Mouse (Mus musculus) ES-E14 (cell line): ENCODE measurements around the gene Asb12. TPM values are rescaled to one million over a fixed set of nuclear protein-coding genes. Genes with fewer than 3 reads are reported as not detected.
"Not testable (repeated sequence)": the region's sequence is repeated elsewhere in the genome, so short reads cannot be mapped to it uniquely, and the experiment has no call there.

Source experiments
- DNase-seq: peaks from one replicate; pipeline ENCODE4 v3.0.0-alpha.2; 2013; ENCODE audit warnings: low read depth, low spot score
- H3K27ac ChIP-seq: 2 replicates; pipeline ENCODE4 v1.5.1; 2012; ENCODE audit warnings: low read depth, mild to moderate bottlenecking, low read length, moderate library complexity, mixed read lengths; ENCODE audit not compliant: poor library complexity, insufficient read depth, severe bottlenecking
- H3K36me3 ChIP-seq: 2 replicates; pipeline ENCODE4 v1.6.1; 2012; ENCODE audit warnings: mild to moderate bottlenecking, low read length, moderate library complexity, mixed read lengths; ENCODE audit not compliant: control insufficient read depth, poor library complexity, insufficient read depth, severe bottlenecking
- H3K4me1 ChIP-seq, 2 experiments: fragments of 150-350 bp in 1 of 2; sonication (generic) in 1 of 2; 2 replicates each; pipeline ENCODE4 v1.6.1; 2012; ENCODE audit warnings: low read length in 2 of 2, mild to moderate bottlenecking in 1 of 2, mixed read lengths in 1 of 2; ENCODE audit not compliant: control insufficient read depth in 2 of 2, insufficient read depth in 2 of 2, poor library complexity in 1 of 2
- H3K4me3 ChIP-seq, 2 experiments: fragments of 150-350 bp in 1 of 2; sonication (generic) in 1 of 2; 2 replicates each; pipeline ENCODE4 v1.5.1; 2012; ENCODE audit warnings: low read length in 2 of 2, low read depth in 1 of 2, mild to moderate bottlenecking in 1 of 2, mixed read lengths in 1 of 2; ENCODE audit not compliant: insufficient read depth in 1 of 2, poor library complexity in 1 of 2, severe bottlenecking in 1 of 2
- H3K9ac ChIP-seq: 2 replicates; pipeline ENCODE4 v1.6.1; 2012; ENCODE audit warnings: low read depth, mild to moderate bottlenecking, low read length, mixed read lengths; ENCODE audit not compliant: poor library complexity, insufficient read depth, severe bottlenecking
- H3K9me3 ChIP-seq: fragments of 150-350 bp; sonication (generic); 2 replicates; pipeline ENCODE4 v1.6.1; 2012; ENCODE audit warnings: low read depth, mild to moderate bottlenecking, low read length; ENCODE audit not compliant: control insufficient read depth, insufficient read depth
- CHD2 ChIP-seq: IDR thresholded peaks from 2 replicates; pipeline ENCODE4 v1.6.1; 2014; ENCODE audit warnings: mild to moderate bottlenecking, low read depth, low read length, inconsistent platforms
- HCFC1 ChIP-seq: IDR thresholded peaks from 2 replicates; pipeline ENCODE4 v1.6.1; 2012; ENCODE audit warnings: low read length, inconsistent platforms, borderline replicate concordance; ENCODE audit not compliant: insufficient read depth
- MAFK ChIP-seq: IDR thresholded peaks from 2 replicates; pipeline ENCODE4 v1.6.1; 2014; ENCODE audit warnings: mild to moderate bottlenecking, low read depth, low read length, inconsistent platforms; ENCODE audit not compliant: insufficient read depth
- ZC3H11A ChIP-seq: IDR thresholded peaks from 2 replicates; pipeline ENCODE4 v1.6.1; 2012; ENCODE audit warnings: low read depth, mild to moderate bottlenecking, inconsistent platforms, low read length, borderline replicate concordance
- ZNF384 ChIP-seq: IDR thresholded peaks from 2 replicates; pipeline ENCODE4 v1.6.1; 2012; ENCODE audit warnings: low read depth, low read length, inconsistent platforms
- in situ Hi-C, 2 experiments: fragments of 600-800 bp; cut with MboI; formaldehyde crosslinking; loops; one replicate each; pipeline ENCODE4 v1.15.1; 2025; ENCODE audit warnings: low sequenced_read_pairs in 2 of 2, inconsistent platforms in 1 of 2; ENCODE audit not compliant: unreplicated experiment in 2 of 2
- total RNA-seq: library from RNA; depleted of rRNA; stranded (reverse); fragments of 300-350 nt; gene quantifications from 2 replicates; pipeline ENCODE4 v1.2.3, GENCODE M21; 2012; rRNA removed

Asb12 gene
- total RNA-seq: 0.16 and 0.62 TPM in 2 replicates

DNA sequence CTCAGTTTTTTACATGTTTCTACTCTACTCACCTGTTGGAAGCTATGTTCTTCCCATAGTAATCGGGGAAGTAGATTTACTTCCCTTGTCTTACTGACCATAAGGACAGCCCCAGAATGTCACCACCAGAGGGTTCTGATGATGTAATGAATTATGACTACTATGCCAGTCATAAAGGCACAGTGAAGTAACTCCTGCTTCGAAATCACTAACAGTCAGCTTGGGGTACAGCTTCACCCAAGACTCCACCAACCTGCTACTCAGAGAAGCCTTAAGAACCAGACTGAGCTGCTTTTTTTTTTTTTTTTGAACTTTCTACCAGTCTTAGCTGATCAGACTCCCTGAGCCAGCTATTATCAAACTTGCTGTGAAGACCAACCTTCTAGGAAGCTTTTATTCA is at the start of gene Asb12, which contains the start of gene Pfn5:
Gene Asb12, minus strand, starts transcription at position 101 of the 400 bp plus-strand sequence.
Gene Pfn5, plus strand, starts transcription at position 218 of the 400 bp plus-strand sequence.
- TF ChIP-seq ZC3H11A: no peak
- no peak for TF ChIP-seq MAFK
- H3K9ac ChIP-seq: no peak within 1 kb of the TSS
- H3K9me3 ChIP-seq: no peaks in the 10 kb centered on the region
- H3K4me3 ChIP-seq: no peak within 1 kb of the TSS
- no peaks in the 10 kb centered on the region for H3K36me3 ChIP-seq
- H3K27ac ChIP-seq: no peak within 1 kb of the TSS
- no peaks in the 10 kb centered on the region for H3K4me1 ChIP-seq
- DNase-seq: no peak
- in situ Hi-C loops: no loop called here

DNA sequence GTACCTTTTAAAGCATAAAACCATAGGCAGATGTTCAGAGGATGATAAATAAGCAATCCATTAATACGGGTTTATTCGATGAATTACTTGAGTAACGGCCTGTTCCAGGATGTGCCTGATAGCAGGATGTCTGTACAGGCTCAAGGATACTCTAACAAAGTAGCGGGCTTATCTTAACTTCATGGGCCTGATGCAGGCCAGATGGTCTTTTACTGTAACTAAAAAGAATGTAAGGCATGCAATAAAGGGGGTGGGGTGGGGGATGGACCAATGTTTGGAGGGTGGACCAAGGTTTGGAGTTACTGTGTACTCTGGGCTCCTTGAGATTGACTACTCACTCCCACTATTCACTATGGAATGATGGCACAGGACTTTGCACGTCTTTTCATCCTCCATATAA is 42.8 kb upstream of the Asb12 start:
- in situ Hi-C loops: no loop called here
- TF ChIP-seq ZNF384: no peak

DNA sequence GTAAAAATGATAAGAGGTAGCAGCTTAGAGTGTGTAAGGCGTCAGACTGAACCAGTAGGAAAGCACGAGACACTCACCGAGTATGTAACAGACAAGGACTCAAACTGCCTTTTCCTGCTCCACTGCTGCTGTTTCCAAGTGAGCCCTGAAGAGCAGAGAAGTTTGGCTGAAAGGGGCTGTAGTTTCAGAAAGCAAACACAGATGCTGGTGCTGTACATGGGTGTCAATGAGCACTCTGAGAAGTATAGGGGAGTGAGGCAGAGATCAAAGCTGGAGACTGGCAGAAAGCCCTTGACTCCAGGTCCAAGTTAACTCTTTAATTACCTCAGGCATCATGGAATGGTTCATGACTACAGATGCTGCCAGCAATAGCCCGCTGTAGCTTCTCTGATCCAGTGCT is 3.5 kb downstream of the Asb12 start:
- Histone ChIP-seq H3K36me3 (no peaks in the 10 kb centered on the region), H3K9ac (no peak overlapping the region), H3K4me3 (no peak overlapping the region), H3K4me1 (no peaks in the 10 kb centered on the region), H3K27ac (no peak overlapping the region), H3K9me3 (no peaks in the 10 kb centered on the region)
- TF ChIP-seq MAFK: no peak
- no peak for TF ChIP-seq CHD2
- TF ChIP-seq ZC3H11A: no peak
- no peak for TF ChIP-seq HCFC1
- no peak for TF ChIP-seq ZNF384
- in situ Hi-C loops: no loop called here
- no peak for DNase-seq

More for the DNA sequence above, 42.8 kb upstream of the Asb12 start:
- H3K36me3 ChIP-seq: no peaks in the 10 kb centered on the region
- H3K4me3 ChIP-seq: no peak overlapping the region
- no peak overlapping the region for H3K9ac ChIP-seq
- DNase-seq: no peak
- no peak overlapping the region for H3K27ac ChIP-seq
- H3K9me3 ChIP-seq: no peaks in the 10 kb centered on the region
- no peaks in the 10 kb centered on the region for H3K4me1 ChIP-seq

DNA sequence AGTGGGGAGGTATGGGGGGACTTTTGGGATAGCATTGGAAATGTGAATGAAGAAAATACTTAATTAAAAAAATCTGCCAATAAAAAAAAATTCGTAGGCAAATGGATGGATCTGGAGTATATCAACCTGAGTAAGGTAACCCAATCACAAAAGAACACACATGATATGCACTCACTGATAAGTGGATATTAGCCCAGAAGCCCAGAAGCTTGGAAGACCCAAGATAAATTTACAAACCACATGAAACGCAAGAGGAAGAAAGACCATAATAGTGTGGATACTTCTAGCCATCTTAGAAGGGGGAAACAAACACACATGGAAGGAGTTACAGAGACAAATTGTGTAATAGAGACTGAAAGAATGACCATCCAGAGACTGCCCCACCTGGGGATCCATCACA is 22.3 kb downstream of the Asb12 start:
- H3K9ac ChIP-seq, H3K4me3 ChIP-seq, H3K4me1 ChIP-seq, H3K9me3 ChIP-seq, in situ Hi-C loops, H3K27ac ChIP-seq, H3K36me3 ChIP-seq, DNase-seq: not testable (repeated sequence)

DNA sequence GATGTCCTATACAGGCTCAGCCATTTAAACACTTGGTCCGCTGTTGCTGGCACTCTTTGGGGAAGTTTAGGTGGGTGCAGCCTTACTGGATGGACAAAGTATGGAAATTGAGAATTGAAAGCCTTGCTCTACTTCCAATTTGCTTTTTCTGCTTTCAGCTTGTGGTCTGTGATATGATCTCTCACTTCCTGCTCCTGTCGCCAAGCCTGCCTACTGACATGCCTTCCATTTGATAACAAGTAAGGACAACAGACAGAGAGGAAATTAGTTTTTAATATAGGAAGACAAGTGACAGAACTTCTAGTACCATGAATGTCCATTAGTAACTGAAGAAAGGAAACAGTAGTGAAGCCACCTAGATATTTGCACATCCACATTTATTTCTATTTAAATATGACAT is 32.6 kb downstream of the Asb12 start:
- no peaks in the 10 kb centered on the region for H3K4me1 ChIP-seq
- no peaks in the 10 kb centered on the region for H3K36me3 ChIP-seq
- no peak for DNase-seq

More for the DNA sequence above, 32.6 kb downstream of the Asb12 start:
- no peak for TF ChIP-seq ZNF384
- no peak for TF ChIP-seq MAFK
- no peak for TF ChIP-seq ZC3H11A
- Histone ChIP-seq H3K27ac (no peak overlapping the region), H3K4me3 (no peak overlapping the region), H3K9ac (no peak overlapping the region), H3K9me3 (no peaks in the 10 kb centered on the region)
- in situ Hi-C loops: no loop called here
